Mouse (Mus musculus): ENCODE measurements around the gene Zfp691.

Gene Zfp691

GRCm38 (mm10) chr4:119173851-119174453 is at the start of gene Zfp691:
Gene Zfp691, minus strand, starts transcription at chr4:119174195.
- peak; percentile 96 to 97 for DNase-seq

DNA sequence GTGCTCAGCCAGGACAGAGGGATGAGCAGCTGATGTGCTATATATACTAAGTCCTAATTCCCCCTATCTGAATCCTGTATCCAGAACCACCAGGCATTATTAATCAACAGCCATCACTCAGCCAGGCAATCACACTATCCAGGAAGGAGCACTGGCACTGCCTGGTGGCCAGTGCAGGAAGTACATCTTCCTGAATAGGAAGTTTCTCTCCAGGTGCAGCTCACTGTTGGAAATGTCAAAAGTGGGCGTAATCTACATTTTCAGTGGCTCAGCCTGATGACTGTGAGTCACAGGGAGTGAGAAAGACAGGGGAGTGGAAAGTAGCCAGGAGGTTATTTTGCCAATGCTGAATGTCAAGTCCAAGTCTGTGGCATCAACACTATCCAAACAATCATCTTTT is 49.7 kb upstream of the Zfp691 start:
- peak; percentile 45 to 46 for DNase-seq

- DNase-seq: peak in 1 of 2 experiments; percentile 39
These were observed 44.2 kb upstream of the Zfp691 start, which contains the start of gene Tmem269 for GRCm38 (mm10) chr4:119218169-119218568. Gene Tmem269, minus strand, starts transcription at chr4:119218217.

- DNase-seq: no peak
These were observed 42.7 kb upstream of the Zfp691 start for GRCm38 (mm10) chr4:119216667-119217066.

GRCm38 (mm10) chr4:119204672-119205071 is 30.7 kb upstream of the Zfp691 start:
- DNase-seq: peak; percentile 70 to 82

GRCm38 (mm10) chr4:119198105-119198504 is 24.1 kb upstream of the Zfp691 start:
- DNase-seq: no peak

DNA sequence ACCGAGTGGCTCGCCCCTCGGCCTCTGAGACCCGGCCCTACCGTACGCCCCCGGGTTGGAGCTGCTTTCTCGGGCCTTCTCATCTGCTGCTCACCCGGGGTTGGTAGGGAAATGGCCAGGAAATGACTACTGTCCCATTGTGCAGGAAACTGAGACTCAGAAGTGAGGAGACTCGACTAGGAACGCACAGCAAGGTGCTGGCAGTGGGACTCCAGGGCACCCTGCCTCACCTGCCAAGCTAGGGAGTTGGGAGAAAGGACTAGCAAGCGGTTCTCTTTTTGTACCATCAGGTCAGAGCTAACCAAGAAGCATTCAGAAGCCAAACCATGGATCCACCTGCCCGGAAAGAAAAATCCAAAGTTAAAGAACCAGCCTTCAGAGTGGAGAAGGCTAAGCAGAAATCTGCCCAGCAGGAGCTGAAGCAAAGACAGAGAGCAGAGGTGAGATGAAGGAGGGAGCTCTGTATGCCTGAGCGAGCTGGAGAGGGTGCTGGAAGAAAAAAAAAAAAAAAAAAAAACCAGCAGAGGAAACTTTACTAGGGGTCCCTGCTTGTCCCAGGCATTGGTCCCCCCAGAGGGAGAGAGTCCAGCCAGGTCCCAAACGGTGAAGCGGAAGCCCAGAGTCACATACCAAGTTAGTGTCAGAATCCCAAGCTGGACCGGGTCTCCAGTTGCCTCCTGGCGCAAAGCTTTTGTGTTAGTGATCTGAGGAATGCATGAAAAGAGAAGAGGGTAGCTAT is 21.8 kb upstream of the Zfp691 start:
- peak in 1 of 2 experiments; percentile 10 for DNase-seq

- peak; percentile 92 to 93 for DNase-seq
These were observed 21.1 kb upstream of the Zfp691 start, which contains the start of gene Svbp for GRCm38 (mm10) chr4:119194909-119195581. Gene Svbp, plus strand, starts transcription at chr4:119195306.

GRCm38 (mm10) chr4:119192757-119193156 is 18.8 kb upstream of the Zfp691 start:
- DNase-seq: no peak

DNA sequence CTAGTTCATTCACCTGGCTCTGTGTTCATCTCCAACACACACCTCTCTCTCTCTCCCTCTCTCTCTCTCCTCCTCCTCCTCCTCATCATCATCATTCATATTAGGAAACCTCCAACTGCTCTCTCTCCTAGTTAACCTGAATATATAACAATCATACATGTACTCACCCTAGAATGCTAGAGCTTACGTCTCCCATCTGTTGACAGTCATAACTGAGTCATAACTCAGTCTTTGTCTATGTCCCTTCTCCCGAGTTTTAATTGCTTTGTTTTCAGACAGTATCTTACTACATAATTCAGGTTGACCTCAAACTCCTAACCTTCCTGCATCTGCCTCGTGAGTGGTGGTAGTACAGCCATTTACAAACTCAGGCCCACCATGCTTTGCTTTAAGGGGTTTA is 17.3 kb upstream of the Zfp691 start:
- DNase-seq: no peak

DNA sequence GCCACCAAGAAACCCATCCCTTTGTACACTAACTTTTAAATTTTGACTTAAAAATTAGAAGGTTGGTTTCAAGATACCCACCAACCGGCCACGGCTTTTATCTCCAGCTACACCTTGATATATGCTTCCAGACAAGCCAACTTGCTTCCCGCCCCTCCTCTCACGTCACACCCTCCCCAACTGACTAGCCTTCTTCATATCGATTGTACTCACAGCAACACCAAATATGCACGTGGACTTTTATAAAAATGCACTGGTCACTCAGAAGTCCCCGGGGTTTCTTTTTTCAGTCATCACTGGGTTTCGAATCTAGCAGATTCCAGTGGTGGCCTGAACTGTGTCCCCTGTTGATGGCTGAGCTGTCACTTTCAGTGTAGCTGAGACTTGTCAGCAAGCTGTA is 16.6 kb upstream of the Zfp691 start:
- DNase-seq: no peak

DNA sequence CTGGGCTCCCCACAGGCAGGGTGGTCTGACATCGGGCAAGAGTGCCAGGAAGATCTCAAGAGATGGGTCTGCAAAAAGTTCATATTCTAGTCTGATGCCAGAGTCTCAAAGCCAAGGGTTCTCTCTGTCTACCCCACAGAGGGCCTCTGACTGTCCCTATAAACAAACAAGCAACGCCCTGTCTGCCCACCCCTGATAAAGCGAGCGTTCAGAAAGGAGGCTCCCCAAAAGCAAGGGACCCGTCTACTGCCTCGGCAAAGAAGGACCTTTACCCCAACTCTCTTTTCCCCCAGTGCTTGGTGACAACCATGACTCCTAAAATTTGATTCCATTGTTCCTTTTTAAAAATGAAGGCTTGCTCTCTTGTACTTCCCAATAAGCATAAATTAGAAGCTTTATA is 15.9 kb upstream of the Zfp691 start, which contains the start of gene Ermap:
Gene Ermap (minus strand): TSS at position 148 of the 400 bp plus-strand sequence.
- no peak for DNase-seq

DNA sequence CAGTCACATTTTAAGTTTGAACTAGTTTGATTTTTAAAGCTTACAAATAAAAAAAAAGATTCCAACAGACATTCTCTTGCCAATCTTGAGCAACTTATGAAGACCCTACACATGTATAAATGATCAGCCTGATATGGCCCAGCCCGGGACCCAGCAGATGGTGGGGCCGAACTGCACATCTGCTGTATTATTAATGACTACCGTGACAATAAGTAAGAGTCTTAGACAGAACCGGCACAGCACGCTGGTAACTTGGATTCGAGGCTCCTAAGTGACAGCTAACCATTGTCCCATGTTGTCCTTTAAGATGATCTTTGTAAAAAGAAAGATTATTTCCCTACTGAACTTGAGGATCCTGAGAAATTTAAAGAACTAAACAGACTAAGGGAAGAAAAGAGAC is 15.4 kb upstream of the Zfp691 start:
- DNase-seq: no peak

- no peak for DNase-seq
These were observed 14.2 kb upstream of the Zfp691 start for GRCm38 (mm10) chr4:119188060-119188785.

GRCm38 (mm10) chr4:119185771-119186170 is 11.8 kb upstream of the Zfp691 start:
- DNase-seq: no peak

- no peak for DNase-seq
These were observed 9.5 kb upstream of the Zfp691 start for GRCm38 (mm10) chr4:119183525-119183924.

DNA sequence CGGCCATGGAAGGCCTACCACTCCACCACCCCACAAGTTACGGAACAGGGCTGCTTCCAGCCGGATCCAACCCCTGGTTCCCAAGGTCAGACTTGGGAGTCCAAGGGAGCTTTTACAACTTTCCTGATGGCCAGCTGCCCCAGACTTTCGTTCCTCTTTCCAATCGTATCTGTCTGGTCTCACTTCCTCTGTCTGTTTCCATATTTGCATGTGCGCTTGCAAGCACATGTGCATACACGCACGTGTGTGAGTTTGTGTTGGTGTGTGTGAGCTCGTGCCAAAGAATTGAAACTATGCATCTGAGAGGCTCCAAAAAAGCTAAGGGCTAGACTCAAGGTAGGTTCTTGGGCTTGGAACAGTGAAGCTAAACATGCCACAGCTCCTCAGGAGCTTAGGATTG is 7.5 kb upstream of the Zfp691 start:
- no peak for DNase-seq

DNA sequence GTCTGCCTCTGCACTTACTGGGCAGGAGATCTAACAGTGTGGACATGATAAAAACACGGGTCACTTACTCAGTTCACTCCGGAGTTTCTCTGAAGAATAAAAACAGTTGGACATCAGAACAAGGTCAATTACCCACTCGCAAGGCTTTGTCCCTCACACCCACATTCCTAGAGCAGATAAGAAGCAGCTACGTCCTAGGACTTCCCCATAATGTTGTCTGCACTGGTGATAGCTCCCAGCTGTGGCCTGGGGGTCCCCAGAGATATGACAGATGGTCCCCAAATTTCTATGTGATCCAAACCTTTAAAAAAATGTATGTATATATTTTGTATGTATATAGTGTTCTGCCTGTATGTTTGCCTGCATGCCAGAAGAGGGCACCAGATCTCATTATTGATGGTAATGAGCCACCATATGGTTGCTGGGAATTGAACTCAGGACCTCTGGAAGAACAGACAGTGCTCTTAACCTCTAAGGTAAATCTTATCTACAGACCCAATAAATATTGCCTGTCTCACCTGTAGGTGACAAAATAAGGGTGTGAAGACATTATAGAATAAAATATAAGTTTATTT is 6.2 kb upstream of the Zfp691 start:
- no peak for DNase-seq

DNA sequence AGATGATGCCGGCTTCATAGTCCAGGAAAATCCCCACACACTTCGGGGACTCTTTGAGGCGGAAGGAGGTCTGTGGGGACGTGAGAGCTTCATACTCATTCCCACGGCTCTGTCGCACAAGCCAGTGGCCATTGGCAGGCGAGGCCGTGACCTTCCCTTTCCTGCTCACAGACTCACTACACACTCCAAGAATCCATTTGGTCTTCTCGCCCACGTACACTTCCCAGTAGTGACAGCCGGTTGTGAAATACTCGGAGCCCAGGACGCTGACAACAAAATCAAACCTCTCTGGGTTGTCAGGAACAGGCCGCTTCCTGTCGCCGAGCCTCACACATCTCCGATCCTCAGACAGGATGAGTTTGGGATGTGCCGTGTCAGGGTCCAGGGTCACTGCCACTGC is 4.3 kb upstream of the Zfp691 start:
- peak; percentile 38 to 64 for DNase-seq

GRCm38 (mm10) chr4:119177702-119178101 is 3.7 kb upstream of the Zfp691 start:
- DNase-seq: no peak

DNA sequence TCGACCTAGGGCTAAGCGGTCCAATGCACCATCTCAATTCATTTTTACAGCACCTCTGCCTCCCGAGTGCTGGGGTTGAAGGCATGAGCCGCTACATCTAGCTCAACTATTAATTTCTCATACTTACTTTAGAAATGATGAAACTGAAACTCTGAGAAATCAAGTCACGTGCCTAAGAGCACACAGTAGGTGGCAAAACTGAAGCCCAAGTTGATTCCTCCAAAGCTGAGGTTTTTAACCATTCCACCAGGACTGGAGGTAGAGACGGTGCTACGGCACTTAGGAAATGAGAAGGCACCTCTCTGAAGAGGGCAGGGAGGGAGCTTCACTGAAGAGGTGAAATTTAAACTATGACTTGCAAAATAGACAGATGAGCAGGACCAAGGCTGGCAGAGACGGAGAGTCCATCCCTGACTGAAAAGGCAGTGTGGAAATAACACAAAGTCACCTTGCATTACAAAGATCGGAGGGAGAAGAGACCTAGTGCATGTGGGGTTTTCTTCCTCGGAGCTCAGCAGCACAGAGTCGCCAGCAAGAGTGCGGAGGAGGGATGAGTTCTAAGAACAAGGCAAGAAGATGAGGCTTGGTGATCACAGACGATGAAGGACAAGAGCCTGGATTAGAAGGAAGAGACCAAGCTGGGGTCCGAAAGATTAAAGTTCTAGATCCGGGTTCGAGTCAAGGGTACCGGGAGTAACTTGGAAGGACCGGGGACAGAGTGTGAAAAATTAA is 910 bp downstream of the Zfp691 start:
- no peak for DNase-seq

DNA sequence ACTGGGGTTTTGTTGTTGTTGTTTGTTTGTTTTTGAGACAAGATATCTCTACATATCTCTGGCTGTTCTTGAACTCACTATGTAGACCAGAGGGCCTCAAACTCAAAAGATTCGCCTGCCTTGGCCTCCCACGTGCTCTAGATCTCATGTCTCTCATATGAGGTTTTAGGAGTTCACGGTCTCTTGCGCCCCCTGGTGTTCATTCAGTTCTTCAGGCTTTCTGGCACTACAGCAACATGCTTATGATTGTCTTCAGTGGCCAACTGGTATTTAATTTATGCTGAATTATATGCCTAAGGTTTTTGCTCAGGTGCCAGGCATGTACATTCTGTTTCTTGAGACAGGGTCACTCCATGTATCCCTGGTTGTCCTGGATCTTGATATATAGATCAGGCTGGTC is 6.3 kb downstream of the Zfp691 start:
- peak; percentile 85 to 93 for DNase-seq
